Mouse (Mus musculus) kidney, adult 2 months (tissue): ENCODE data around the gene Rpf1. TPM values are rescaled to one million over a fixed set of nuclear protein-coding genes. Genes with fewer than 3 reads are reported as not detected.

Experiments
- DNase-seq: peaks from one replicate; pipeline ENCODE4 v3.0.0; 2021
- H3K27ac ChIP-seq: fragments of 200-500 bp; 2 replicates; pipeline ENCODE4 v1.5.1; 2012; ENCODE audit warnings: low read depth, low read length, control low read depth, inconsistent platforms; ENCODE audit not compliant: insufficient read depth
- H3K27me3 ChIP-seq: fragments of 200-500 bp; replicated peaks from 2 replicates; pipeline ENCODE4 v1.6.1; 2012; ENCODE audit warnings: mild to moderate bottlenecking, moderate library complexity, low read length, inconsistent platforms; ENCODE audit not compliant: control insufficient read depth, insufficient read depth
- H3K36me3 ChIP-seq: fragments of 200-500 bp; 2 replicates; pipeline ENCODE4 v1.6.1; 2012; ENCODE audit warnings: mild to moderate bottlenecking, moderate library complexity, low read length, inconsistent platforms; ENCODE audit not compliant: control insufficient read depth, insufficient read depth
- H3K4me1 ChIP-seq: fragments of 200-500 bp; 2 replicates; pipeline ENCODE4 v1.6.1; 2011; ENCODE audit warnings: low read length; ENCODE audit not compliant: control insufficient read depth, insufficient read depth
- H3K4me3 ChIP-seq: fragments of 200-500 bp; 2 replicates; pipeline ENCODE4 v1.5.1; 2011; ENCODE audit warnings: mild to moderate bottlenecking, low read depth, low read length, control low read depth; ENCODE audit not compliant: insufficient read depth
- CTCF ChIP-seq: fragments of 200-500 bp; conservative IDR thresholded peaks from 2 replicates; pipeline ENCODE4 v1.5.1; 2011; ENCODE audit warnings: low read depth, mild to moderate bottlenecking, control low read depth, low read length, moderate library complexity, mixed read lengths; ENCODE audit not compliant: insufficient read depth, insufficient read length
- POLR2A ChIP-seq: fragments of 200-500 bp; IDR thresholded peaks from one replicate; pipeline ENCODE4 v1.6.1; 2011; ENCODE audit warnings: low read depth, low read length, control low read depth
- WGBS: fragments of 180-500 bp; shearing (Covaris S2); methylation state at CpG from one replicate; pipeline ENCODE4 v1.1.7; 2018; 5-methylcytosine and 5-hydroxymethylcytosine counted together
- polyA plus RNA-seq: library from polyadenylated mRNA; depleted of rRNA; stranded (reverse); fragments of >200 nt; gene quantifications from 2 replicates; pipeline ENCODE4 v1.2.3, GENCODE M21; 2012

Rpf1 gene
- polyA plus RNA-seq, 1 experiment, result 13.6 TPM

GRCm38 (mm10) chr3:146500003-146500809, 21.0 kb downstream of the Rpf1 start:
- no peak for TF ChIP-seq POLR2A
- TF ChIP-seq CTCF, result no peak
- Histone ChIP-seq H3K4me3 (peak overlapping the region; percentile 95), H3K27ac (peak overlapping the region; percentile 85), H3K36me3 (peaks cover 2% of the 10 kb centered on the region), H3K27me3 (no peaks in the 10 kb centered on the region), H3K4me1 (peaks cover 14% of the 10 kb centered on the region; the same call in 1 of the 2 replicates)
- peak; percentile 62 for DNase-seq
- under 1% methylated on average over 45 of the region's 57 CpGs for WGBS

GRCm38 (mm10) chr3:146499431-146500002, 21.7 kb downstream of the Rpf1 start, which contains the start of the genes Spata1 and Gng5:
Spata1 (minus strand) TSS chr3:146499753.
Gng5 (plus strand) TSS chr3:146499807.
- WGBS, result under 1% methylated on average over 69 of the region's 88 CpGs
- Histone ChIP-seq H3K27ac (peak within 1 kb of the TSS; percentile 89), H3K36me3 (peaks cover 2% of the 10 kb centered on the region; the same call in 1 of the 2 replicates), H3K27me3 (no peaks in the 10 kb centered on the region), H3K4me3 (peak within 1 kb of the TSS; percentile 95), H3K4me1 (peaks cover 14% of the 10 kb centered on the region; the same call in 1 of the 2 replicates)
- peak; percentile 94 for DNase-seq
- no peak for TF ChIP-seq POLR2A
- TF ChIP-seq CTCF, result no peak

GRCm38 (mm10) chr3:146498989-146499388, 22.2 kb downstream of the Rpf1 start:
- TF ChIP-seq POLR2A (no peak), CTCF (no peak)
- WGBS, result 1% methylated on average over 13 of the region's 13 CpGs
- H3K27me3 ChIP-seq, result no peaks in the 10 kb centered on the region

GRCm38 (mm10) chr3:146494941-146495340, 26.3 kb downstream of the Rpf1 start:
- TF ChIP-seq POLR2A, result no peak
- no peak for TF ChIP-seq CTCF
- no peak for DNase-seq
- WGBS, result 85% methylated on average over 8 of the region's 8 CpGs
- Histone ChIP-seq H3K27me3 (no peaks in the 10 kb centered on the region), H3K4me1 (peaks cover 3% of the 10 kb centered on the region; the same call in 1 of the 2 replicates), H3K4me3 (no peak overlapping the region), H3K27ac (no peak overlapping the region), H3K36me3 (no peaks in the 10 kb centered on the region)

More at GRCm38 (mm10) chr3:146498989-146499388, 22.2 kb downstream of the Rpf1 start:
- H3K27ac ChIP-seq, result peak overlapping the region; percentile 89
- H3K36me3 ChIP-seq, result peaks cover under 1% of the 10 kb centered on the region; the same call in 1 of the 2 replicates
- DNase-seq, result no peak
- H3K4me3 ChIP-seq, result peak overlapping the region; percentile 71
- peaks cover 14% of the 10 kb centered on the region; the same call in 1 of the 2 replicates for H3K4me1 ChIP-seq

- WGBS, result 88% methylated on average over 4 of the region's 4 CpGs
- H3K4me1 ChIP-seq, result no peaks in the 10 kb centered on the region
- no peak overlapping the region for H3K4me3 ChIP-seq
- DNase-seq, result peak; percentile 23
- H3K27me3 ChIP-seq, result no peaks in the 10 kb centered on the region
- TF ChIP-seq POLR2A (no peak), CTCF (peak; percentile 18; the same call in 1 of the 2 replicates)
- H3K27ac ChIP-seq, result no peak overlapping the region
- H3K36me3 ChIP-seq, result no peaks in the 10 kb centered on the region
These were observed 34.8 kb downstream of the Rpf1 start for GRCm38 (mm10) chr3:146486464-146486863.

- no peaks in the 10 kb centered on the region for H3K4me1 ChIP-seq
- H3K27ac ChIP-seq, result no peak overlapping the region
- WGBS, result 49% methylated on average over 2 of the region's 2 CpGs
- no peak for DNase-seq
- no peak for TF ChIP-seq CTCF
- no peak for TF ChIP-seq POLR2A
- H3K36me3 ChIP-seq, result no peaks in the 10 kb centered on the region
- no peaks in the 10 kb centered on the region for H3K27me3 ChIP-seq
- no peak overlapping the region for H3K4me3 ChIP-seq
These were observed 39.2 kb downstream of the Rpf1 start for GRCm38 (mm10) chr3:146482044-146482443.

- Histone ChIP-seq H3K27me3 (no peaks in the 10 kb centered on the region), H3K4me1 (no peaks in the 10 kb centered on the region), H3K36me3 (no peaks in the 10 kb centered on the region), H3K27ac (0 out of 2 replicates have a peak overlapping the region, but pooled peaks have one; percentile 16), H3K4me3 (no peak overlapping the region)
- TF ChIP-seq POLR2A (no peak), CTCF (no peak)
- peak; percentile 68 for DNase-seq
- WGBS, result 63% methylated on average over 3 of the region's 3 CpGs
These were observed 46.8 kb downstream of the Rpf1 start for GRCm38 (mm10) chr3:146474428-146474827.
